Mouse (Mus musculus) thymus, postnatal 0 days (tissue): ENCODE results near the gene Brd3os. TPM values are rescaled to one million over a fixed set of nuclear protein-coding genes. Genes with fewer than 3 reads are reported as not detected.
A peak's percentile ranks its signal among the peaks of the same experiment; 100 is the strongest.

Source experiments
- DNase-seq: peaks from one replicate; pipeline ENCODE4 v3.0.0-alpha.2; 2015; ENCODE audit warnings: low spot score
- polyA plus RNA-seq: library from polyadenylated mRNA; unstranded; fragments of >200 nt; fragmentation: Nextera tagmentation; extraction: Ambion mirVana; gene quantifications from 2 replicates; pipeline ENCODE4 v1.2.1, GENCODE M21; 2015

Brd3os gene
- polyA plus RNA-seq, 1 experiment from 2014 or later = 2.1 TPM

DNA sequence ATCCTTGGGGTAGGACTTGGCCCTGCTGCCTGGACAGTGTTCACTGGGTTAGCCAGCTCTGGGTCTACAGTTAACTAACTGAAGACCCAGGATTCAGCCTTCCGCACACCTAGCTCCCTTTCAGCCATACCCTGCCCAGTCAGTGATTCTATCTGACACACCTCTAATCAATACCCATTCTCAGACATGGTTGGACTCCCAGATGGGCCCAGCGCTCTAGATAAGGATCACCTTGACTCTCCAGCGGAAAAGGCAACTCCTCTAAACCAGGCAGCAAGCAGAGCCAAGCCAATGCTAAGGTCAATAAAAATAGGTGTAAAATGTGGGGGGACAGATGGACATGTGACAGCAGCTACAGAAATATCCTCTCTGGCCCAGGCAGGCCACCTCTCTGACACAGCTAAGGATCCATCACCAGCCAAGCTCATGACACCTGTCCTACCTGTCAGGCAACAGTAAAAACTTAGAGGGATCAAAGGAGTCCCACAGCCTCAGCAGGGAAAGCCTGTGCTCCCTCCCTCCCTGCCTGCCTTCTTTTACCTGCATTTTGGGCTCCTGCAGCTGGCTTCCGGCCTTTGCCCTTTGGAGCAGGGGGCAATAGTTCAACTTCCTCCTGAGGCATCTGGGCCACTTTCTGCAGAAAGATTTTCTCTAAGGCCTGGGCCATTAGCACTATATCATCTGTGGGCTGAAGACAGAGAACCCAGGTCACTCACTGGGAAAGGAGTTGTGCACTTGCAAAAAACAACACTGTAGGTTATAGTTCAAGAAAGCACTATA lies 19.9 kb downstream of the Brd3os start:
- no peak for DNase-seq

DNA sequence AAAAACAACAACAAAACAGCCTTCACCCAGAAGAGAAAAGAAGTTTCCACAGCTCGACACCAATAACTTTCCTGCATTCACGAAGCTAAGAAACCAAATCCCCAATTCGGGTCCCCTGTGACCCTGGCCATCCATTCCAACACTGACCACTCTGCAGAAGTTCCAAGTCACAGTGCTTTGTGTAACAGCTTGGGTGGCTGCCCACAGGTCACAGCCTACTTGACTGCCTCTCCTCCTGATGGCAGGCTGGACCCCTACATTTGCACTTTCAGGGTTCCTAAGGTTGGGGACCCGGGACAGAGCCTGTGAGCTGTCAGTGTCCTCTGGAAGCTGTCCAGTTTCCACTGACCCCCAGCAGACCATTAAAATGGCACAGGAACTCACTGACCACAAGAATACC lies 20.8 kb downstream of the Brd3os start:
- DNase-seq = no peak

DNA sequence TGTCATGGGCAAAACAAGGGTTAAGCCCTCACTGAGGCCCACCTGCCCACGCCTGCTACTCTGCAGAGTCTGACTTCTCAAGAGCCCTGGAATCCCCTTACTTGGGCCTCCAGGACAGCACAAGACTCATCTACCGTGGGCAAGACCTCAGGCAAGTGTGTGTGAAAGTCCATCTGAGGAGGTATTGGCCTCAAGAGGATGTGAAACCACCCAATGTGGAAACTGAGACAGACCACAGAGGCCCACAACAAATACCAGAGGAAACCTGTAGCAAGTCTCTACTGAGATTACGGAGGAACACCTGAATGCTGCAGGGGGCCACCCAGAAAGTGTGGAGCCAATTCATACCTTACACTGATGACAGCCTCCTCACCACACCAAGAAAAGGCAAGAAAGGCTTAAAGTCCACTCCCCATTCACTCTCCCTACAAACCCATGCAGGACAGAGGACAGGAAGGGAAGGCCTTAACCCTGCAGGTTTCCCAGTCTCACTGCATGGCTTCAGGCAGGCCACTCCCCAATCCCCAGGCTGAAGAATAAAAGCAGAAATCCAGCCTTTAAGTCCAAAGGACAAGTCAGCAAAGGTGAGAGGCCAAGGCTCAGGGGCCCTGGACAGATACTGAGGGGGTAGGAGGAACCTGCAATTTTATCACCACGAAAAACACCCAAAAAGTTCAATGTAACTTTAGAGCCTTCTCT lies 27.3 kb downstream of the Brd3os start:
- no peak for DNase-seq

DNA sequence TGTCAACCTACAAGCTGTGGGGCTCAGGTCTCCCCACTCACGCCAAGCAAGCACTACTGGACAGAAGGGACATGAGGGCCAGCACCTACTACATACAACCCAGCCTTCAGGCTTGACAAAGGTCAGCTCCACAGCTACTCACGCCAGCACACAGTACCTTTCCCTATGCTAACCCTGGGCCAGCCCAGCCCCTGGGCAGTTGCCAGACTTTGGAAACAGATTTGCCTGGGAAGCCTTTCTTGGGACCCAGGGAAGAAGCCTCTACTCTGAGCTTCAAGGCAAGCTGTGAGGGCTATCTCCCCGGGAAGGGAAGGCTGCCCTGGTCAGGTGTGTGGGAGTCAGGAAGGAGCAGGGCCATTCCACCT lies 27.8 kb downstream of the Brd3os start:
- DNase-seq = no peak

DNA sequence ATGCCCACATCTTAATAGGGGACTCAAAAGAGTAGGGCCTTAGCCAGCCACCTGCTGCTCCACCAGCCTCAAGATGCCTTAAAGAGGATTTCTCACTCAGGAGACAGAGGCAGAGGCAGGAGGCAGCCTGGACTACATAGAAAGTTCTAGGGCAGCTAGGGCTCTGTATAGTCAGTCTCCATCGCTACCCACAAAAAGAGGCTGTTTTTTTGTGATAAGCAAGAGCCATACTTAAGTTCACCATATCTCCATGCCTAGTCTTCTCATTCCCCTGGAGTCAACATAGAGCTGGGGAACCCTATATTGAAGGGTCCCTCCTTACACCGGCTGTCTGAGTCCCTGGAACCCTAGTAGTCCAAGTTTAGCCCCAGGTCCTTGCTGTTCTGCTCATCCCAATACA lies 28.4 kb downstream of the Brd3os start:
- DNase-seq = no peak

DNA sequence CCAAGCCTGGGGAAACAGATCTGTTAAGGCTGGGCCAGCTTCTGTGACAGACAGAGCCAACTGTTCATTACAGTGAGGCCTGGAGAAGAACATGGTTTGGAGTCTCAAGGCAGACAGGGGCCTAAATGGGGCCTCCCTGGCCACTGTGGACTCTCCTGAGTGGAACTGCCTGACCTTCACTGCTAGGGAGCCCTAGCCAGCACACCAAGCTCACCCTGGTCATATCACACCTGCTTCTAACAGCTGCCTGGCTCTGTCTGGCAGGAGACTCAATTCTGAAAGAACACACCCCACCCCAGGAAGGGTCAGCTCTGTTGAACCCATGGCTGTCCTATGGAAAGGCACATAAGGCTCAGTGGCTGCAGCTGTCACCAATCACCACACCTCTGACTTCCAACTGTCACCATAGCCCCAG lies 29.1 kb downstream of the Brd3os start:
- DNase-seq = no peak

DNA sequence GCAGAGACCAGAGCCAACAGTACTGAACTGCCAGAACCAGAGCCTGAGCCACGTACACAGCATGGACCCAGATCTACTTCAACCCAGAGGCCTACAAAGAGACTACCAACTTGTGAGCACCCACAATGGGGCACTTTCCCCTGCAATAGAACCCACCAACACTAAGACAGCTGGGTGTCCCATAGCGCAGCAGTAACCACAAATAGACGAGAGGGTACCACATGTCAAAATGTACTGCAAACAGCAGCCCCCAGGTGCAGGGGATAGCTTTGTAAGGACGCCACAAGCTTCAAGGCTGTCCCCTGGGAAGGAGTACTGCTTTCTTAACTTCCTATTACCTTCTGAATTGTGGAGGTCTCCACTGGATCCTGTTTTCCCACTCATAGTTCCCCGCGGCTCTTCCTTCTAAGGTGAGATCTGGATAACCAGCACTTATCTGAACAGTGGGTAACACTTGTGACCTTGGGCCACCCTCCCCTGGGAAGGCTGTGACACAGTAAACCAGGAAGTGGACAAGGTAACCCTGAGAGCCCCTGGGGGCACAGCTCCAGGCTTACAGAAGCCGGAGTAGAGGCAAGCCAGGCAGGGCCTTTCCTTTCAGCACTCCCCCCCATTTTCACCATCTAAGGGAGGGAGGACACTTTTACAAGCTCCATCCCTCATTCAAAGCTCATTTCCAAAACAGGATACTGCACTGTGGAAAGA lies 31.1 kb downstream of the Brd3os start:
- DNase-seq = peak; percentile 72

DNA sequence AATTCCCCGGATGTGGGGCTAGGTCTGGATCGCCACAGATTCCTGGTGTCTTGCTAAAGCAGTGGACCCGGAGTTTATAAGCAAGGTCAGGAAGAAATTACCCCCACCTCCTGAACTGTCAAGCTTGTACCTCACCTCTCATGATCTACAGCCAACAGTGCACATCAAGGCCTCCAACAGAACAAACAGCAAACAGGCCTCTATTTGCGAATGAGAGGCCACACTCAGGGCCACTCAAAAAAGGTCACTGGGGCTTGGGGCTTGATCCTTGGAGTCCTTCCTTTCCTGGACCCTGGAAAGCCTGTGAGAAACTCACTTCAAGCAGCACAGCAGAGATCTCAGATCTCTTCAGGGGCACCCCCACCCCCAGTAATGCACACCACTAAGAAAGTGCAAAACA lies 31.8 kb downstream of the Brd3os start:
- no peak for DNase-seq

DNA sequence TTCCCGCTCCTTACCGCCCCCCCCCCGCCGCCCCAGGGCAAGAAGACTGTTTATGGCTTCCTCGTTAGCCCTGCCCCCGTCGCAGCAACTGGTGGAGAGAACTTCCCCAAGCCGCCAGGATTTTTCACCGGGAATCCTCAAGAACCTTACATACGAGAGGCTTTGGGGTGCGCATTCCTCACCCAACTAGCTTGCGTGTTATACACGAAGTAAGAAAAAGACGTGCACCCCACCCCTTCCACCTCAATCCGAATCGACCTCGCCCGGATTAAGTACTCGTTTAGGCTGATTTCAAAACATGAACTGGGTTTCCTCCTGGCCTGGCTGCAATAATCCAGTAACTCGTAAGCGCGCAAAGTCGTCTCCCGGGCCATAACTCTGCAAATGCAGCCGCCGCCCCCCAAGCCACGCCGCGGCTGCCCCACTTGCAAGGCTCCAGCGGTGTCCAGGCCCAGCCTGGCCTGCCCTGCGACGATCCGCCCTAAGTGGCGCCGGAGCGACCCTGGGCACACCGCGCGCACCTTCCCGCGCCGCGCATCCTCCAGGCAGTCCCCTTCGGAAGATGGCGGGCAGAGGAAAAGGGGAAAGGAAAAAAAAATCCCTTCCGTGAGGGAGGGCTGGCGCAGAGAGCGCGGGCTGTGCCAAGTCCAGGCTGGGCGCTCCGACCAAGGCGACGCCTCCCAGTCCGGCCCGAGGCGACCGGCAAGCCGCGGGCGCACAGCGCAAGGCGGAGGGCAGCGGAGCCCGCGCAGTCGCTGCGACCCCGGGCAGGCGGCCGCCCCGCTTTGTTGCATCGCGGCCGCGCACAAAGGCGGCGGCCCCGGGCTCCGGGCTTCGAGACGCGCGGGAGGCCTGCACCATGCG lies 32.7 kb downstream of the Brd3os start:
- peak; percentile 57 for DNase-seq

DNA sequence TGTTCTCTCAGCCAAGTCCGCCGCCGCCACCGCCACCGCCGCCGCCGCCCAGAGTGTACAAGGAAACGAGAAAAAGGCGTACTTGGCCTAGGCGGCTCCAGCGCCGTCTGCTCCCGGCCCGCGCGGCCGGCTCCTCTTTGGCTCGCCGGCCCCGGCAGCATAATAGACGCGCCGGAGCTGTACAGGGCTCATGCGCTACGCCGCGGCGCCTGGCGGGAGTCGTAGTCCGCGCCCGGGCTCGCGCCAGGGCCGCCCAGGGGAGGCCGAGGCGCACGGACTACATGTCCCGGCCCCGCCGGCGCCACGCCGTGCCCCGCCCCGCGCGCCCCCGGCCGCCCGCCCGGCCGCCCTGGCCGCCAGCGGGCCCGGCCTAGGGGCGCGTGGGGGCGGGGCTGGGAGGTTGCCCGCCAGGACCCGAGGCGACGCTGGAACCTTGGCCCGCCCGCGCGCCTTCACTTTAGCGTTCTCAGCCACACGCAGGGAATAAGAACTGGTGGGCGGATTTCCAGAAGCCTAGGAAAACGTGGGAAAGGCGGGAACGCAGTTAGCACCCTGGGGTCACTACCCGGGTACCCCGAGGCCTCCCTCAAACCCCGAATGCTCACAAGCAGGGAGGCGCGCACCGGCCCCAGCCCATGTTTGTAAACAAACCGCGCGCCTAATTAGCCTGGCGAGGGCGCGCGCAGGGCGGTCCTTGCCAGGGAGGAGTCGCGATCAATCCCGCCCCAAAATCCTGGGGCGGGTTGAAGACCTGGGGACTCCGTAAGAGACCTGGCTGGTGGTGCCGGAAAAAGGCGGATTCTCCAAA lies 33.6 kb downstream of the Brd3os start:
- peak; percentile 91 for DNase-seq

DNA sequence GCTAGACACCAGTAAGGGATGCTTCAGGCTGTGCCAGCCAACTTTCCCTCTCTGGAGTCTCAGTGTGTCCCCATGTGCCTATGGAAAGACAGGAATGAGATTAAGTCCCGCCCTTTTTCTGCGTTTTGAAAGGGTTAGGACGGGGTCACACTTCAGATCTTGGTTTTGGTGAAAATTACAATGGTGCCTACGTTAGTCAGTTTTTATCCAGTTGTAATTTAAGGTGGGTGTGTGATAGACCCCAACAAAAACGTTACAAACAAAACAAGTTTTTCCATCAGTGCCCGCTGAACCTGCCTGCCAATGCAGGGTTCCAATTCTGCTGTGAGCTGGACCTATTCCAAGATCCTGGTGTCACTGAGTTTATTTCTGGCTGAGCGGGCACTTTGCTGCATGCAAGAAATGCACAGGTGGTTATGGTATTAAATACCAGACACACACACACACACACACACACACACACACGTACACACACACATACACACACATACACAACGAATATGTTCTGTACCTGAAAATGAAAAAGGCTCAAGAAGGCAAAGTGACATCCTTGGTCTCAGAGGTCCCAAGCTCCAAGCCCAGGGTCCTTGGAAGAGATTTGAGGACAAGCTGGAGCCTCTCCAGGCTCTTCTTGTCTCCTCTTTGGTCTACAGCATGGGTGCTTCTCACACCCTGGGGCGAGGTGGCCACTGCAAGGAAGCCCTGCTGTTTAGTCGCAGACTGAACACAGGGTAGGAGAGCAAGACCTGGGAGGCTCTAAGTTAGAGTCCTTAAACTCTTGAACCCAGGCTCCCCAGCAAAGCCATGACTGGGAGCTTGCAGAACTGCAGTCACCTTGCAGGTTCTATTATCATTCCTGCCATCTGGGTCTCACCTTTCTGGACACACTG lies 34.4 kb downstream of the Brd3os start:
- DNase-seq = no peak

DNA sequence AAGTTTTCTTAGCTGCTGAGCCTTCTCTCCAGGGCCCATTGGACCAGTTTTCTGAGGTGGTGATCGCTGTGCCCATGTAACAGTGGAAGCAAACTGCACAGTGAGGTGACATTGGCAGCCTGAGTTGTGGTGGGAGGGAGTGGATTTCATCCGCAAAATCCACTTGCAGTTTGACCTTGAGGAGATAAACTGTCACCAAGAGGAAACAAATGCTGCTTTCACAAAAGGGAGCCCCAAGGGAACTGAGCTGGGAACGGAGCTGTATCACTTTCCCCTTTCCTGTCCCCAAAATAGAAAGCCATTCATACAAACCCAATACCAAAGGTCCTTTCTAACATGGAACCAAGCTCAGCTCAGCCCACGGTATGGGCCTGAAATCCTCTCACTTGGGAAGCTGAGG lies 37.7 kb downstream of the Brd3os start:
- DNase-seq = no peak

DNA sequence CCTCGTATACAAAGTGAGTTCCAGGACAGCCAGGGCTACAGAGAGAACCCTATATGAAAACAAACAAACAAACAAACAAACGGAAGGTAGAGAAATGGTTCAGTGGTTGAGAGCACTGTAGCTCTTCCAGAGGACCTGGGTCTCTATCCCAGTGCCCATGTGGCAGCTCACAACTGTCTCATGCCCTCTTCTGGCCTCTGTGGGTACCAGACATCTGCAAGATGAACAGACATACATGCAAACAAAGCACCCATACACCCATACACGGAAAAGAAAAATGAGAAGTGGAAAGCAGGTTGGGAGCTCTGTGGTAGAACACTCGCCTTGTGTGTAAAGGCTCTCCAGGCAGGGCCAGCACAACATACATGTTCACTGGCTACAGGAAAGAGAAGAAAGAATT lies 38.2 kb downstream of the Brd3os start:
- peak; percentile 30 for DNase-seq

DNA sequence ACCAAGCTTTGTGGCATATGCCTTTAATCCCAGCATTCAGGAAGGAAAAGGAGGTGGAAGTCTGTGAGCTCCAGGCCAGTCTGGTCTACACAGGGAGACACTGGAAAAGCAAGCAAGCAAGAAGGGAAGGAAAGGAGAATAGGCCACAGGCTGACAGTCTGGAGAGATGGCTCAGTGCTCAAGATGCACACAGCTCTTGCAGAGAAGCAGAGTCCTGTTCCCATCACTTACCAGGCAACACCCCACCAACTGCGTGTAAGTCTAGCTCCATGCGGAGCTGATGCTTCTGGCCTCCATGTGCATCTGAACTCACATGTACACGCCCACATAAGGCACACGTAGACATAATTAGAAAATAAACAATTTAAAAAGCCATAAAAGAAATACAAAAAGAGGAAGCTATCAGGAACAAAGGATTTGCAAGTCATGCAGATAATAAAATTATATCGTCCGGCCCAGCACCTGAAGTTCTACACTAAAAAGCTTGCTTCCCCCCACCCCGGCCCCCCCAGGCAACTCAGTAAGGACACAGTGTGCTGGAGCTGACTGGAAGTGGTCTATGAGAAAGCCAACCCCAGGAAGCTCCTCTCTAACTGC lies 40.2 kb downstream of the Brd3os start:
- DNase-seq = no peak

DNA sequence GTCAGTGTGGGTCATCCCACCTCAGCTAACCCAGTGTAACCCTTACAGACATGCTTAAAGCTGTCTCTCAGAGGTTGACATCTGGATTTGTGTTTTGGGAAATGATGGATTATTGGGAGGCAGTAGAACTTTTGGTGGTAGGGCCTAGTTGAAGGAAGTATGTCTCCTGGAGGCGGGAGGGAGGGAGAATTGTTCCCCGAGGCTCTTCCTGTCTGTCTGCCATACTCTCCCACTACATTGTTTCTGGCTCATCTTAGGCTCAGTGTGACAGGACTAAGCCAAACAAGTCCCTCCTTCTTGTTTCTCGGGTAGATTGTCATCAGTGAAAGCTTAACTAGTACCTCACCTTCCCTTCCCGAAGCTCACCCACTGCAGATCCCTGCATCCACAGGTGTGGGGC lies 44.6 kb downstream of the Brd3os start:
- DNase-seq = no peak

DNA sequence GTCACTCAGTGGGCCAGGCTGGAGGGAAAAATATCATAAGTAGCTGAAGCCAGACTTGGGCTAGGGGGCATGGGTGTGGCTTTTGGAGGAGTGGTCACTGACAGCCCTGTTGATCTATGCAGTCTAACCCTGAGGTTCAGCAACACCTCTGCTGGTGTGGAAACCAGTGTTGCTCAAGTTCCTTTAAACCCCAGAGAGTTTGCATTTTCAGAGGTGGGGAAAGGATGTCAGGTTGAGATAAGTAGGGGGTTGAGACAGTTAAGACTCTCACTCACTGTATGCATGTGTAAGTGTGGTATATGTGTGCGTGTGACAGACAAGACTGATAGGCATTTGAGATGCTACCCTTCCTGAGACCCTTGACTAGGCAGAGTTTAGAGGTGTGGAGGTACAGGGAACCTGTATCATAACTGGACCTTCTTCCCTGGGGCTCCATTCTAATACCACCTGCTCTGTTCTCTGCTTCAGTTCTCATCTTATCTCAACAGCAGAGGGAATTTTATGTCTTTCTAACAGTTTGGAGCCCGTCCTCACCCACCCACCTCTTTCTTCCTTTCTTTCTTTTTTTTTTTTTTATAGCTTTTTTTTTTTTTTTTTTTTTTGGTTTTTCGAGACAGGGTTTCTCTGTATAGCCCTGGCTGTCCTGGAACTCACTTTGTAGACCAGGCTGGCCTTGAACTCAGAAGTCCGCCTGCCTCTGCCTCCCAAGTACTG lies 45.4 kb downstream of the Brd3os start:
- no peak for DNase-seq

DNA sequence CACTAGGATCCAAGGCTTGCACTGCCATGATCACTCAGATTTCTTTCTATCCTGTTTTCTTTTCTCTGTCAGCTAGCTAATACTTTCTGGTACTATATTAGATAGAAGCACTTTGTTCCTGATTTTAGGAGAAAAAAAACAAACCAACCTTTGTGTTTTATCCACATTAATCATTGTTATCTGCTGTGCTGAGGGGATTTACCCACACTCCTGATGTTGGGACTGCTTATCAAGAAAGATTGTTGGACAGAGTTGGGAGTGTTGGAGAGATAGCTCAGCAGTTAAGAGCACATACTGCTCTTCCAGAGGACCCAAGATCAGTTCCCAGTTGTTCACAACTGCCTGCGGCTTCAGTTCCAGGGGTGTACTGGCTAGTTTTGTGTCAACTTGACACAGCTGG lies 46.2 kb downstream of the Brd3os start:
- no peak for DNase-seq

DNA sequence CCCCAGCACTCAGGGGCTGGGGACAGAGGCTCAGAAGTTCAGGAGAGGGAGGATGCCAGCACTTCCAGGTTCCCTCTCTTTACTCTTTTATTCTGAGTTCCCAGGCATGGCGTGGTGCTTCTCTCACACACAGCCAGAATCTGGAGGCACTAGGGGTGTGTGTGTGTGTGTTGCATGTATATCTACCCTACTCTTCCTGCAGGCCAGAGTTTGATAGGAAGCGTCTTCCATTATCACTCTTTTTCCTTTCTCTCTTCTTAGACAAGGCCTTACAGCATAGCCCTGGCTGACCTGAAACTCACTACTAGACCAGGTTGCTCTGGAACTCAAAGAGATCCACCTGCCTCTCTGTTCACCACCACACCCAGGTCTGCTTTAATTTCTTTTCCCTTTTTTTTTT lies 48.8 kb downstream of the Brd3os start:
- no peak for DNase-seq
